Mouse (Mus musculus) heart, postnatal 14 days (tissue): ENCODE measurements around the gene Ola1. TPM values are rescaled to one million over a fixed set of nuclear protein-coding genes. Genes with fewer than 3 reads are reported as not detected.

Experiments used
- total RNA-seq, 2 experiments: library from RNA; stranded (reverse); gene quantifications; 2 replicates each; pipeline ENCODE4 v1.2.3; 2021

Ola1 gene
- total RNA-seq, 2 experiments from 2014 or later: 48.0 to 50.7 TPM

Other genes starting within 250 kb of the Ola1 start
- 10 to 100 TPM; 43.8 TPM for gene Sp3, start 238.5 kb downstream of the Ola1 start, total RNA-seq
- gene Gm11084, start 232.2 kb downstream of the Ola1 start, total RNA-seq: not detected
- not detected for gene Sp9, start 53.0 kb upstream of the Ola1 start, total RNA-seq
- 10 to 100 TPM; 19.2 to 19.3 TPM for gene Scrn3, start 93.7 kb upstream of the Ola1 start, total RNA-seq
- 10 to 100 TPM; 13.7 to 18.2 TPM for gene Cir1, start 93.8 kb upstream of the Ola1 start, total RNA-seq
- gene Gpr155, start 167.6 kb upstream of the Ola1 start, total RNA-seq: 10 to 100 TPM; 10.8 to 11.1 TPM